Mouse (Mus musculus): ENCODE data around the gene Gm8947. TPM values are rescaled to one million over a fixed set of nuclear protein-coding genes. Genes with fewer than 3 reads are reported as not detected.

Gene Gm8947
- polyA plus RNA-seq (2017; shearing (Covaris generic)) = under 1 TPM in 1 of 2 experiments, not detected in 1; 0.14 TPM

GRCm38 (mm10) chr1:151192075-151192474, at the start of gene Gm8947:
TSS of gene Gm8947 (plus strand) at chr1:151192376.

GRCm38 (mm10) chr1:151182266-151182665, 9.9 kb upstream of the Gm8947 start, which contains the start of gene Gm47985:
TSS of gene Gm47985 (plus strand) at chr1:151182537.

GRCm38 (mm10) chr1:151198120-151198519, 5.9 kb downstream of the Gm8947 start, which contains the start of gene Gm47995:
TSS of gene Gm47995 (plus strand) at chr1:151198448.

GRCm38 (mm10) chr1:151203818-151204217, 11.6 kb downstream of the Gm8947 start, which contains the start of gene 3110040M04Rik:
TSS of gene 3110040M04Rik (plus strand) at chr1:151204121.

GRCm38 (mm10) chr1:151209824-151210355, 17.7 kb downstream of the Gm8947 start, which contains the start of gene Gm47996:
TSS of gene Gm47996 (plus strand) at chr1:151210131.

Other genes starting within 250 kb of the Gm8947 start
- gene Hmcn1, start 198.9 kb upstream of the Gm8947 start, polyA plus RNA-seq (2017; shearing (Covaris generic)) = under 1 TPM; 0.21 to 0.25 TPM
- under 1 TPM in 1 of 2 experiments, not detected in 1; 0.38 TPM for gene Gm47985, start 9.8 kb upstream of the Gm8947 start, polyA plus RNA-seq (2017; shearing (Covaris generic))
- not detected for gene Gm47995, start 6.1 kb downstream of the Gm8947 start, polyA plus RNA-seq (2017; shearing (Covaris generic))
- under 1 TPM in 1 of 2 experiments, not detected in 1; 0.23 TPM for gene 3110040M04Rik, start 11.7 kb downstream of the Gm8947 start, polyA plus RNA-seq (2017; shearing (Covaris generic))
- not detected for gene Gm47996, start 17.8 kb downstream of the Gm8947 start, polyA plus RNA-seq (2017; shearing (Covaris generic))
- gene Ivns1abp, start 152.1 kb downstream of the Gm8947 start, polyA plus RNA-seq (2017; shearing (Covaris generic)) = 100 to 1,000 TPM; 159 to 185 TPM
- gene Swt1, start 236.1 kb downstream of the Gm8947 start, polyA plus RNA-seq (2017; shearing (Covaris generic)) = 10 to 100 TPM; 31.4 to 37.2 TPM
- gene Trmt1l, start 236.2 kb downstream of the Gm8947 start, polyA plus RNA-seq (2017; shearing (Covaris generic)) = 10 to 100 TPM; 68.0 to 68.5 TPM

Measured in activated CD4-positive, CD25-positive, alpha-beta regulatory T cell (primary cell).